Mouse (Mus musculus): ENCODE results near the gene Cpt1a. TPM values are rescaled to one million over a fixed set of nuclear protein-coding genes. Genes with fewer than 3 reads are reported as not detected.

Gene Cpt1a
- polyA plus RNA-seq (2012; rRNA removed) = 128 and 154 TPM in 2 replicates

DNA sequence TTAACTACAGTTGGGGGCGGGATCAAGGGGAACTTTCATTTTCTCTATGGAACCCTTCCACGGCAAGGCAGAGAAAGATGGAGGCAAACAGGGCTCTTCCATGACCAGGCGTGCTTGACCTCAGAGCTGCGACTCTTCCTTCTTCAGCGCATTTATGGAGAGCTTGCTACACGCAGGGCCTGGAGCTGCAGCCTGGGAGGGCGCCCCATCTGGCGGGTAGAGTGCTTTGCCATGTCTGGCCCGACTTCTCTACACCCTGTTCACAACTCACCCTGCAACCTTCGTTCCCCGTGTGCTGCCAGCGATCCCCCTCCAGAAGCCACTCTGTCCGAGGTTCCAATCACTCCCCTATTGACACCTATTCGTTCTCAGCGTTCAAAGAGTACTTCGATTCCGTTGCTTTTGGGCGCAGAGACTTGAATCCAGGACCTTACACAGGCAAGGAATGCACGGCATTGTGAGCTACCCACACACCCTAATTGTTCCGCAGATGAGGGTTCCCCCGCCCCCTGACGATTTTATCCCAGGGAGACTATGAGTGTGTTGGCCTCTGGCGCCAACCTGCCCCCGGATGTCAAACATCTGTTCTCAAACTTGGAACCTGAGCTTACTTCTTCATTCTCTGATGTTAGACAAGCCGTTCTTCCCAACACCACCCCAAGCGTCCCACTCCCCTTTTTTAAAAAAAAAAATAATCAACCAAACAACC is at the start of gene Cpt1a:
TSS of gene Cpt1a (plus strand) at position 74 of the 709 bp plus-strand sequence.
- no peak for DNase-seq (ENCODE audit: low read depth)

GRCm38 (mm10) chr19:3273331-3273730 is 48.8 kb upstream of the Cpt1a start:
- DNase-seq (ENCODE audit: low read depth) = no peak

DNA sequence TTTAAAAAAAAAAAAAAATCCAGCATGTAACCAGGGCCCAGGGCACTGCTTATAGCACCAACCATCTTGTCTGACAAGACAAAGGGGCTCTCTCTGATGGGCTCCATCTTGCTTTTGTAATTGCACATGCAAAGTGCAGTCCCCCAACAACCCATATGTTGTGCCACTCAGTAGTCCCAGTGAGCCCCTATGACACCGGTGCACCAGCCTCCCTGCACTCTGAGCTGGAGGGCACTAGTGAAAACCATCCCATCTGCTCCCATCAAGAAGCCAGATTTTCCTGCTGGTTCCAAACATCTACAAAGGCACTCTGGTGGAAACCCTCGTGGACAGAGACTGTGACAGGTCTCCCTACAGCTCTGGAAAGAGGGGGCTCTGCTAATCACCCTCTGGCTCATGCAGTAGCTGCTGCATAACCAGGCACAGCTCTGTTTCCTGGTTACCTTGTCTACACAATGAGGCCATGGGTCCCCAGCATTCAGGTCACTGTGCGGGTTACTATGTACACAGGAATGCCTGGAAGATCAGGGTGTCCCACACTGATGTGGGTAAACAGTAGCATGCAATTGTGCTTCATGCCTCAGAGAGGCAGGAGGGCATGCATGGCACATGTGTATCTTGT is 46.3 kb upstream of the Cpt1a start:
- no peak for DNase-seq (ENCODE audit: low read depth)

- no peak for DNase-seq (ENCODE audit: low read depth)
Observed at GRCm38 (mm10) chr19:3281886-3282285, 40.2 kb upstream of the Cpt1a start.

DNA sequence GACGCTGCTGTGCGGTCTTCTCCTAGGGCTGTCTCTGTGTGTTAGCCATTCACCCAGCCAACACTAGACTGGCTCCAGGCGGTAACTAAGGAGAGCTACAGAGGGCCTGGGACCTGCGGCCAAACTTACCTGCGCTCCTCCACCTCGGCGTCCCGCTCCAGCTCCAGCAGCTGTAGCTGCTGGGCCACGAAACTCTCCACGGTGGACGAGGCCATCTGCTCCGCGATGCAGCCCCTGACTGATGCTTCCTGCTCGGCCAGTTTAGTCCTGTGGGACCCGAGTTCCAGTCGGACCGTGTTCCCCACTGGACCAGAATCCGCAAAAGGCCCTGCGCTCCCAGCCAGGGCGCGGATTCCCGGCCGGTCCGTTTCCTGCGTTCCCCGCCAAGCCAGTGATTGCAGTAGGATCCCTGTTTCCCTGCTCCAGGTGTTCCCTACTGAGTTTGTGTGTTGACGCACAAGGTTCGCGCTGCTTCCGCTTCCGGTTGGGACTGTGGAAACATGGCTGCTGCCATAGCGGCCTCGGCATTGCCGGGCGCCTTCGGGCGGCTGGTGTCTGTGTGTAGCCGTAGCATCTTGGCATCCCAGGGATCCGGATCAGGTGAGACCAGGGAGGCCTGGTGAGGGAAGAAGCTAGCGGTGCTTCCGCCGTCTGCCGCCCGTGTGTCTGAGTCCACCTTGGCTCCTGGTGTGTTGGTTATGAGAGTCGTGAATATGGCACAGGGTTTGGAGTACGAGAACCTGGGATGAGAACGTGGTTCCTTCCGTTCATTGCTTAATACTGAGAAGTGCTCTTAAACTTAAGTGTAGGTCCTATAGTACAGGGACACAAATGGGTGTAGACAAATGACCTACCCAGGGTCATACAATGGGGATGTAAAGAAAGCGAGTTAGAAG is 39.3 kb upstream of the Cpt1a start, which contains the start of the genes Mrpl21 and Ighmbp2:
TSS of gene Mrpl21 (plus strand) at position 330 of the 896 bp plus-strand sequence.
TSS of gene Ighmbp2 (minus strand) at position 446 of the 896 bp plus-strand sequence.
- peak; percentile 45 for DNase-seq (ENCODE audit: low read depth)

GRCm38 (mm10) chr19:3289006-3289405 is 33.1 kb upstream of the Cpt1a start:
- no peak for DNase-seq (ENCODE audit: low read depth)

GRCm38 (mm10) chr19:3292028-3292427 is 30.1 kb upstream of the Cpt1a start:
- DNase-seq (ENCODE audit: low read depth) = no peak

DNA sequence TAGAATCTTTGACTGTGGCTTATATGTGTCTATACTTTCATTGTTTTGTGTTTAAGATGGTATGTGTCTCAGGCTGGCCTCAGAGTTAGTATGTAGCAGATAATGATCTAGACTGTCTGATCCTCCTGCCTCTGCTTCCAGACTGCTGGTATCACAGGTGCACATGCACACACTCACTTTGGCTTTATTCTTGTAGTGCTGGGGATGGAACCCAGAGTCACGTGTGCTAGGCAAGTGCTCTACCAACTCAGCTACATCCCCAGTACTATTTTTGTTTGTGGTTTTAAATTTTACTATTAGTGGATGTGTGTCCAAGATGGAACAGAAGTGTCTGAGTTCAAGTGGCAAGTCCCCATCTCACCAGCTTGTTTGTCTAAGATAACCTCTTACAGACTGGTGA is 29.1 kb upstream of the Cpt1a start:
- DNase-seq (ENCODE audit: low read depth) = no peak

- DNase-seq (ENCODE audit: low read depth) = no peak
Observed at GRCm38 (mm10) chr19:3295245-3295644, 26.9 kb upstream of the Cpt1a start.

GRCm38 (mm10) chr19:3297034-3297433 is 25.1 kb upstream of the Cpt1a start:
- DNase-seq (ENCODE audit: low read depth) = no peak

GRCm38 (mm10) chr19:3297775-3298174 is 24.4 kb upstream of the Cpt1a start:
- no peak for DNase-seq (ENCODE audit: low read depth)

DNA sequence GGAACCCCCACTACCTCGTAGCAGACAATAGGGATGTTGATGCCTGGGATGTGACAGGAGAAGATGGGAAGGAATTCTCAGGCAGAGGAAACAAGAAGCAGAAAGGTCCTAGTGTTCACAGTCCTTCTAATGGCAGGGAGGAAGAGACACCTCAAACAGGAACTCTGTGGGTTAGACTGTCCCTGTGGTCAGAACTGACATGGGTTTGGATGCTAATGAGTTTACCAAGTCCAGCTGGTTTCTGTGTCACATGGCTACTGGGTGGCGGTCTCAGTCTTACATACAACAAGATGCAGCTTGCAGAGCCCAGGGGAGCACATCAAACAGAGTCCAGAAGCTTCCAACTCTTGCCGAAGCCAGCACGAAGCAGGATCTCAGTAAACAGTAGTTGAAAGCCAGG is 18.1 kb upstream of the Cpt1a start:
- no peak for DNase-seq (ENCODE audit: low read depth)

DNA sequence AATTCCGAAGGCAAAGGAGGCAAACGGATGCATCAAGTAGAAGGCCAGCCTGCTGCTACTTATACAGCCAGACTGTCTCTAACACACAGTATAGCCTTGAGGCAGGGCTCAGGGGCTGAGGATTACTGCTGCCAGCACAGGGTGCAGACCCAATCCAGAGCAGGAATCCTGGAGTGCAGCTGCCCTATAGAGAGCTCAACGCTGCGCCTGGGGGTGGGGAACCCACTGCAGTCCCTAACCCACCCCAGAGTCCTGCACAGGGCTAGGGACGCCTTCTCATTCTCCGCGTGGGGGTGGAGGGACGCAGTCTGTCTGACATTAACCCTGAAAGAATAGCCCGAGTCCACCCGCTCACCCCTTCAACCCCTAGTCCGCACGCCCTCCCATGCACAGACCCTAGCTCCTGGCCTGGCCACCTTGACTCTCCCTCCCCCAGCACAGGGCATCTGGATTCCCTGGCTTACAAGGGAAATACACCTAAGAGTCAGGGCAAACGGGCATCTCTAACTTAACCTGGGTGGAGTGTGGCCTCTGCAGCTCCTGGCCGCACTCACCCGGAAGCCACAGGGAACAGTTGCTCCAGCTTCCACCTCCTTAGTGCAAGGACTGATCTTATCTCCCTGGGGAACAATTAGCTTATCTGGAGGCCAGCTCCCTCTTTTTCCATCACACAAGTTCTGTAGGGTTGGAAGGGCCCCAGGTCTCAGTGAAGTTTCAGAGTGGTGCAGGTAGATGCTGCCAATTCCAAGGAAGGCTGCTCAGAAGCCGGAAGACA is 14.8 kb upstream of the Cpt1a start:
- no peak for DNase-seq (ENCODE audit: low read depth)

DNA sequence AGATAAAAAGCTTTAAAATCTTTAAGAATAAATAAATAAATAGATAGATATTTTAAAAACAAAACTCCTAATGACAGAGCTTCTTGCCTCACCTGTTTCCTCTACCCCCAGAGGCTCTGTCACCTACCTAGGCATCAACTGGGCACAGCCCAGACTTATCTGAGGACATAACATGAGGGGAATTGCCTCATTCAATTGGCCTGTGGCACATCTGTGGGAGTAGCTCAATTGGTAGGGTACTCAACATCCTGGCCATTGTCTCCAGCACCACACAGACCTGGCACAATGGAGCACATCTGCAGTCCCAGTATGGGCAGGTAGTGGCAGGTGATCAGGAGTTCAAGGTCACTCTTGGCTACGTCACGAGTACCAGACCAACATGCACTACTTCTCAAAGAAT is 2.8 kb upstream of the Cpt1a start:
- no peak for DNase-seq (ENCODE audit: low read depth)

DNA sequence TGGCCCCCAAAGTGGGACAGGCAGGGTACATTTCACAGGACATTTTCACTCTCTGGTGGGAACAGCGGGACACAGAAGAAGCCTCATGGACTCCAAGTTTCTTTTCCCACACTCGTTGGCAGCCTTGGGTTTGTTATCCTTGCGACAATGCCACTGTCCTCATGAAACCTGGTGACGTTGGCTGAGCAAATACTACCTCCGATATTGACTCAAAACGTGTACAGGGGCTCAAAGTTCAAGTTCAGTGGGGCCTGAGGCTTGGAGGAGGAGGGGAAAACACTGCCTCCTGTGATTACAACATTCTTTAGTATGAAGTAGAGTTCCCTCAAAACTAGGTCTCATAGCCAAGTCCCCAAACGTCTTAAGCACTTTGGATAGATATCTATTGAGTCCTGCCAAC is 2.0 kb upstream of the Cpt1a start:
- DNase-seq (ENCODE audit: low read depth) = no peak

DNA sequence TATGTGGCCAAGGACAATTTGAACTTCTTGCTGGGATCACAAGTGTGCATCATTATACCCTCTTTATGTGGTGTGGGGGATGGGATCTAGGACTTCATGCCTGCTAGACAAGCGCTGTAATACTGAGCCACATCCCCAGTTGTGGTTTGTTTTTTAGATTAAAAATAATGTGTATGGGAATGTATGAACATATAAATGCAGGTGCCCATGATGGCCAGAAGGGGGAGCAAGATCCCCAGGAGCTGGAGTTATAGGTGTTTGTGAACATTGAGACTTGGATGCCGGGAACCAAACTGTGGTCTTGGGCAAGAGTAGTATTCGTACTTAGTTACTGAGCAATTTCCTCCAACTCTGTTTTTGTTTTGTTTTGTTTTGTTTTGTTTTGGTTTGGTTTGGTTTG is 1.3 kb upstream of the Cpt1a start:
- no peak for DNase-seq (ENCODE audit: low read depth)

GRCm38 (mm10) chr19:3321617-3322016 is 517 bp upstream of the Cpt1a start:
- DNase-seq (ENCODE audit: low read depth) = no peak

DNA sequence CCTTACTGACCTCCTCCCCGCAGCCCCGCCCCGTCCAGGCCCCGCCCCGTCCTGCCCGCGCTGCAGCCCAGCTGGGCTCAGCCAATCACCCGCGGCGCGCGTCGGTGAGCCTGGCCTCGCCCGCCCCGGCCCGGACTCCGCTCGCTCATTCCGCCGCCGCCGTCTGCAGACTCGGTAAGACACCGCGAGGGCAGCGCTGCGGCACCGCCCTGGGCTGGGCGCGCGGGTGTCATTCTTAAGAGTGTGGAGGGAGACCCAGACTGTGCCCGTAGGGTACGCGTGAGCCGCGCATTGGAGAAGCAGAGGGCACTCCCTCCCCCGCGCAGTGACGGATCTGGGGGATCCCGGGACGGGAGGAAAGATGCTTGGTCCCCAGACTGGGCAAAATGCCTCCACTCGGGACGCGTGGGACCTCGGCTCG is 1.1 kb downstream of the Cpt1a start:
- no peak for DNase-seq (ENCODE audit: low read depth)

DNA sequence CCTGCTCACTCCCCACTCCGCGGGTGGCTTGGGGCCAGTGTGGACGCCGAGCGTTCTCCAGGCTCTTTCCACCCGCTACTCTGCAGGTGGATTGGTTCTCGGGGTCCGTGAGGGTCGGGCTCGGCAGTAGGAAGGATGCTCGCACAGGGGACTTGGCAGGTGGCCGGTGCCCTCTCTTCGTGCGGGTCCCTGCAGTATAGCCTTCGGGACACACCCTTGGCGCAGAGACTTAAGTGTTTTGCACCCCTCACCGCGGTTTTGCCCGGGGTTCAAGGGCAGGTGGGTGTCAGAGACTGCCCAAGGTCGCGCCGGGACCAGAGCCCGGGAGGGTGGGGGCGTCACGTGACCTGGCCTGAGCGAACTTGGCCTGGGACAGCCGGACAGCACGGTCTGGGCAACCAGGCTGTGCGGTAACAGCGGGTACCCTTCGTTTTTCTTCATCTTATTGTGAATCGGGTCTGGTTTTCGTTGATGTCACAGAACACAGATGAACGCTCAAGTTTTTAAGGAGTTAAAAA is 1.7 kb downstream of the Cpt1a start:
- no peak for DNase-seq (ENCODE audit: low read depth)

- DNase-seq (ENCODE audit: low read depth) = no peak
Observed at GRCm38 (mm10) chr19:3324271-3324811, 2.2 kb downstream of the Cpt1a start.
